Mouse (Mus musculus) spleen, postnatal 14 days (tissue): ENCODE measurements around the gene Nsmce4a.

ENCODE experiments used
- DNase-seq, 2 experiments: peaks; one replicate each; pipeline ENCODE4 v3.0.0; 2021 to 2022; ENCODE audit warnings: low spot score in 2 of 2

Gene Nsmce4a

DNA sequence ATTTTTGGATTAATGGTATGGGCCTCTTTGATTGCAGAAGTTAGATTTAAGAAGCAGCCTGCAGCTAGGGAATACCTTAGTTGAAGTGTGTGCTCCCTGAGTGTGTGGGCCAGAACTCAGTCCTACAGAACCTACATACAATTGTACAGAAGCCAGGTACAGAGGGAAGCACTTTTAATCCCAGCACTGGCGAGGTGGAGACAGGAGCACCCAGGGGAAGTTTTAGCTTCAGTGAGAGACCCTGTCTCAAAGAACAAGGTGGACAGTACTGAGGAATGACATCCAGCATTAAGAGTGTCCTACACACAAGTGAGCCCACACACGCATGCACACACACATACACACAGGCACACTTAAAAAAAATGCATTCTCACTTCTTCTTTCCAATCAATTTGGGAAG, 5.1 kb upstream of the Nsmce4a start:
- DNase-seq = no peak

DNA sequence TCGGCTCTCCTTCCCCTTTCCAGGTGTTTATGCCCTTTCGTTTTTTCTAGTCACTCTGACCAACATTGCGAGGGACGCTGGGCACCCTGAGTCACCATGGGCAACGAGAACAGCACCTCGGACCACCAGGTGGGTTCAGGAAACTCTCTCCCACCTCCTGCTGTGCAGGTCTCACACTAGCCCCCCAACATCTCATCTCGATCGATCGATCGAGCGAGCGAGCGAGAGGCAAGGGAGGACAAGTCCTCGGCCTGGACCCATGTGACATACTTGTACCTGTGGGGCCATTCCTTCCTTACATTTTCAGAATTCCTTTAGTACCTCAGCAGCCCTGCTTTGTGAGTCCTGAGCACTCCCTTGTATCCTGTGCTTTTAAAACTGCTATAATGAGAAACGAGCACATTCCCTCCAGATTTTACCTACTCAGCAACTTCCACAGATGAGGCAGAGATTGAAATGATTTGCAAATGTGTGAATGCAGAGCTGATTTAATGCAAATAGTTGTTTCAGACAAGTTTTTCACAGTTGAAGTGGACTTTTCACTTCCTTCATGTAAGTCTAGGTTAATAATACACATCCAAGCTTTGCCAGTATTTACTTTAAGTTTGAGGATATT, 4.6 kb upstream of the Nsmce4a start, which contains the start of gene Tacc2:
Tacc2 (plus strand) TSS at position 51 of the 616 bp plus-strand sequence.
- DNase-seq = no peak

DNA sequence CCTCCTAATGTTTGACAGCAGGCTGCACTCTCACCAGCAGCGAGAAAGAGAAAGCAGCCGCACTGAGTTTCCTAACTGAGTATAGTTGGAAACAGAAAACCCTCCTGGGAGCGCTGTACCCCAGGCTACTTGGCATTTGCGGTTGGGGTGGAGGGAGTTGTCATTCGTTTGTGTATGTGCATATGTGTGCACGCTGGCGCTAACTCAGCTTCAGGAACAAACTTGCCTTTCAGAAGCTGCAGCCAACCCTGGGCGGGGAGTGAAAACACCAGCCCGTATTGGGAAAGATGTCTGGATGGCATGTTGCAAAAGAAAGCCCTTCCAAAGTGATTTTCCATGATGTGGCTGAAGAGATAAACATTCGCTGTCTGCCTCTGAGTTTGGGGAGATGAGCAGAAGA, 4.1 kb upstream of the Nsmce4a start:
- no peak for DNase-seq

DNA sequence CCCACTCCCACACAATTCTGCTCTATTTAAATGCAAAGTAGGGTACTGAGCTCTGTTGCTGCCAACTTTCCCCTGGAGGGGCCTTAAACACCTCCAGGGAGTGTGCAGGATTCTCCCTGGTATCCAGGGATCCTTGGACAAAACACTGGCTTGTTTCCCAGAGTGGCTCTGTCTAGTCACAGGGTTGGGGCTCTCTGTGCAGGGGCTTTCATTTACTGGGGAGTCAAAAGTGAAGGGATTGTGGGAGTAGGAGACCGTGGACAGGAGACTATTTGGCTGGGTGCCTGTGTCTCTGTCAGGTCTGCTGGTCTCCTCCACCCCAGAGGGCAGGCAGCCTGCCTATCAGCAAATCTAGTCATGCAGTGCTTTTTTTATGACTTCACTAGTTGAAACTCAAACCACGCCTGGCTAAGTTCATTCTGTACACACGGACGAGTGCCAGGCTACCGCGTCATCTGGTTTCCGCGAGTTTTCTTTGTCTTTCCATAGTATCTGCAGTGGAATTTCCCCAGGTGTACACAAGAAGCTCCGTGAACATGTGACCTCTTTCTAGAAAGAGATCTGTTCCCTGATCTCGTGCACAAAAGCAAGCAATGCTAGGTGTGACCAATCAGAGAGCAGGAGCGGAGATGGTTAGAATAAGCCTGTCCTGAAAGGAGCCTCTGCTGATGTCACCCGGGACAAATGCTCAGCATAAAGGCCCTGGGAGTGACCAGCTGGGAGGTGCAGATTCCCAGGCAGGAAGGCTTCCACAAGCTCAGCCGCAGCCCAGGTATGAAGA, 1.5 kb upstream of the Nsmce4a start:
- DNase-seq = no peak

DNA sequence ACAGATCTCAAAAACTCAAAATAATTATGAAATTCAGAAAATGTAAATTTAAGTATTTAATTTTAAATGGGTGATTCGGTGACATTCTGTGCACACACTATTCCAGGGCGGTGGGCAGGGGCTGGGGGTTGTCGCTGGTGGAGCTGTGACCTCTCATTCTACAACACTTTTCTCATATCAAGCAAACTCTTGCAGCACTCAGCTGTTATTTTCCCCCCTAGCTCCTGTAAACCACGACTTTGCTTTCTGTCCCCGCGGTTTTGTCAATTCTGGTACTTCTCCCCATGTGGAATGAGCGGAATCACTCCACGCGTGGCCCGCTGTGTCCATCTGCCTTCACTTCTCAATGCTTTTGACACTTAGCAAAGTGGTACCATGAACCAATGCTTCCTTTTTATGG, 828 bp upstream of the Nsmce4a start:
- no peak for DNase-seq

DNA sequence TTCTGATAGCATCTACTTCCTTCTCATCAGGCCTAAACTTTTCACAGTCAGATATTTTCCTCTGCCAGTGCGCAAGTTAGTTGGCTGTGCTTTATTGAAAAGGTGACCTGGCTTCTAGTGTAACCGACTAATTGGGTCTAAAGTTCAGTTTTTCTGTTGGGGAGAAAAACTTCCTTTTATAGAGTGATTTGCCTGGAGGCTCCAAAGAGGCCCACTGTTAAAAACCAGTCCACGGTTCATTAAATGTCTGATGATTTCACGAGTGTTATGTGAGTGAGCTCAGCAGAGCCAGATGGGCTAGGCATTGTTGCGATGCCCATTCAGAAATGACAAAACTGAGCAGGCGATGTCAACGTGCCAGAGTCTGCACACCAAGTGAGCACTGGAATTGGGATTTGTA, 2.4 kb downstream of the Nsmce4a start:
- no peak for DNase-seq

DNA sequence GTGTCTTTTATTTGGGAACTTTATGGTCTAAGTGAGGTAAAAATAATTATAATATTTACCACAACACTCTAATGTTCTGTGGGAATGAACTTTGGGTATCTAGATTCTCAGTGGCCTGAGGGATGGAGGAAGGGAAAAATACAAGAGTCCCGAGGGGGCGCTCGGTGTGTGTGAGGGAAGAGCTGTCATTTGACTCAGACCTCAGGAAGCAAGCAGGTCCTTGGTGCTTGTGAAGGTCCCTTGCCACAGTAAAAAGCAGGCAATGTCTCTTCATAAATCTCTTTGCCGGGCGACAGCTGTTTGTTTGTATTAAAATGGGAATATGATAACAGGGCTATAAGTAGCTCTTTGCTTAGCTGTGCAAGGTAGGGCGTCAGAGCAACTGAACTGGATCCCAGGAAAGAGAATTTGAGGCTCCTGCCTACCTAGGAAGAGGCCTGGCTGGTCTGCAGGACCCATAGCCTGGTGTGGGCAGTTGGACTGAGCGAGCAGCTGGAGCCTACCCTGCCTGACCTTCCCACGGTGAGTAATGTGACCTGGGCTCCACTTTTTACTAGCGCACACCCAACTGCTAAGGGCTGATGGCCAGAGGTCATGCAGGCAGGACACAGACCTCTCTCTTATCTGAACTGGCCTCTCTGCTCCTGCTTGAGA, 4.0 kb downstream of the Nsmce4a start:
- no peak for DNase-seq

DNA sequence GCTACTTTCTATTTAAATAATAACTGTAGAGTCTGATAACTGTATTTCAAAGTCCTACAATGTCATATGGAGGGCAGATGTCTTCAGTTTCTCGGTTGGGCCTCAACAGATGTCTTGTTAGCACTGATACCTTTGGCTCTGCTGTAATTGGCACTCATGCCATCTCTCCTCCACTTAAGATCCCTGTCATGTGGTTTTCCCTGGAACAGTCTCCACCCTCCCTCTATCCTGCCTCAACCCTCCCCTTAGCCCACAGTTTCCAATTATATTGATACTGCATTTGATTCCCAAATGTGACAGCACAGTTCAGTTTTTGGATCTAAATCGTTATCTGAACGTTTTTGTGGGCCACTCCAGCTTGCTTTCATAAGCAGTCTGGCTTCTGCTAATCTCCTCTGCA, 8.3 kb downstream of the Nsmce4a start:
- no peak for DNase-seq

DNA sequence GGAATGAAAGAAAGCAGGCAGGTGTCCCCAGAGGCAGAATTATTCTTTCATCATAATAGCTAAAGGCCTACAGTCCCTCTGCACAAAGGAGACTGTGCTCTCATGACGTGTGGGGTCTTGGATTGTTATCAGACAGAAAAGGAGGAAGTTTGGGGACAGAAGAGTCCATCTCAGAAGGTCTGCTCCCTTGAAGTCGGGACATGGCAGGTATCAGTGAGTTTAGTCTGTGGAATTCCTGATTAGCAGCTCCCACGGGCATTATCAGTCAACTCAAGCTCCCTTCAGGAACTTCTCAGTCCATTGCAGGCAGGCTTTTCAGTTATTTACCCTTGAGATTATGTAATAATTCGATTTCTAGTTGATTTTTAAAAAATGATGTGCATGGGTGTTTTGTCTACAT, 9.0 kb downstream of the Nsmce4a start:
- no peak for DNase-seq

DNA sequence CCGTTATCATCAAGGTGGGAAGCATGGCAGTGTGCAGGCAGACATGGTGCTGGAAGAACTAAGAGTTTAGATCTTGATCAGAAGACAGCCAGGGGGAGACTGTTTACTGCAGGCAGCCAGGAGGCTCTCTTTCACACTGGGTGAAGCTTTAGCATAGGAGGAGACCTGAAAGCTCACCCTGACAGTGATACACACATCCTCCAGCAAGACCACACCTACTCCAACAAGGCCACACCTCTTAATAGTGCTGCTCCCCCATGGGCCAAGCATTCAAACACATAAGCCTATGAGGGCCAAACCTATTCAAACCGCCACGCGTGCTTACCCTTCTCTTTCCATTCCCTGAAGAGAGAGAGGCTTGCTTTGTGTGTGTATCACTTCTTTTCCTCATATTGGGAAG, 9.6 kb downstream of the Nsmce4a start:
- no peak for DNase-seq

DNA sequence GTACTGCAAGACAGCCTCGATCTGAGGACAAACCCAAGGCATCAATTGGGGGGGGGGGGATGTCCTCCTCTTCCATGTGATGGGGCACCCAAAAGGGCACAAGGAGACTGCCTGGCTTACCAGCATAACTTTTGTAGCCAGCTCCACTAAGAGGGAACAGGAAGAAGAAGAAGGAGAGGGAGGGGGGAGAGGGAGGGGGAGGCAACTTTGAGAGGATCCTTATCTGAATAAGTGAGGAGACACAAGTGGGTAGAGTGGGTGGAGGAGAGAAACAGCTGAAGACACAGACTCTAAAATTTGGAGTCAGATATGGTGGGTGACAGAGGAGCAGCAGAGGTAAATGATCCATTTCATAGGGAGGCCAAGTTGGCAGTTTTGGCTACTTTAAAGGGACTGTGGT, 12.0 kb downstream of the Nsmce4a start:
- DNase-seq = no peak

DNA sequence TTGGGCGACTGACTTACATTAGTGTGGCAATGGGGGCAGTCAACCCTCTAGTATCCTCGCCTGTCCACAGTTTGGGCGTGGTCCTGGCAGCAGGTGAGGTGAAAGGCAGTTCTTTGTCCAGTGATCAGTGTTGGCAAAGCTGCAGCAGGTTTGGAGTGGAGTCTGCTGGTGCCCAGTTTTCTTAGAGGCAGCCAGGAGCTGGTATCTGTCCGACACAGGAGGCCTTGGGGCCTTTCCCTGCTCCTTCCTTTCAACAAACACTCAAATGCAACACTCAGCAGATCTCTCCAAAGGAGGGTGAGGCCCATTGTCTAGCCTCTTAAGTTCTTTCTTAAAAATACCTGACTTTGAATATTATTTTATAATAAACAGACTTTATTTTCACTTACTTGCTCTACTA, 14.3 kb downstream of the Nsmce4a start:
- no peak for DNase-seq

DNA sequence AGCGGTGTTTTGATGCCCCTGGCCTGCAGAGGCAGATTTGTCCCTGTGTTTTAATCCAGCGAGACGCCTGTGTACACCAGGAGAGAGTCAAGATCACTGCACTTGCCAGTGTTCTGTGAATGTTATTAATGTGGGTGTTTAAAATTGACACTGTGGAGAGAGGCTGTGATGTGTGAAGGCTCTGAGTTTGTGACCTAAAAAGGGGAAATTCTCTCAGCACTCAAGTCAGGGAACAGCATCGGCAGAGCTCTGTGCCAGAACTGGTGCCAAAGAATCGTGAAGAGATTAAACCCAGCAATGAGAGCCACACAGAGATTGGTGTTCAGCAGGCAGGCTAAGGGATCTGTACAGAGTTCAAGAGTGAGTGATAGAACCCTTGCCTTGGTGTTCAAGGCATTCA, 17.3 kb downstream of the Nsmce4a start:
- no peak for DNase-seq

DNA sequence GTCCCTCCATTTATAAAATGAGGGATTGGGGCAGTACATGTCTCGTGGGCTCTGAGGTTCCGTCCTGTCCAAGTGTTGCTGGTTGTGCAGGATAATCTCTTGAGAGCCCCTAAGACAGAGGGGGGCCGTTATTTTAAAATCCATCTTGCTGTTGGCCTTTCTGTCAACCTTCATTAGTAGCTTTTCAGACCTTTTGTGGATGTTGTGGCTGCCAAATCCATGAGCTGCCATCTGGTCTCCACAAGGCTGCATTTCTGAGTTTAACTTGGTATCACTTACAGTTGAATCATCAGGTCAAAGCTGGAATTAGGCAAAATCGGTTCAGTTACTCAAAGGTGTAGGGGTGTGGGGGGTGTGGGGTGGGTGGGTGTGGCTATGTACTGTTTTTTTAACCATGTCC, 19.6 kb downstream of the Nsmce4a start:
- no peak for DNase-seq

DNA sequence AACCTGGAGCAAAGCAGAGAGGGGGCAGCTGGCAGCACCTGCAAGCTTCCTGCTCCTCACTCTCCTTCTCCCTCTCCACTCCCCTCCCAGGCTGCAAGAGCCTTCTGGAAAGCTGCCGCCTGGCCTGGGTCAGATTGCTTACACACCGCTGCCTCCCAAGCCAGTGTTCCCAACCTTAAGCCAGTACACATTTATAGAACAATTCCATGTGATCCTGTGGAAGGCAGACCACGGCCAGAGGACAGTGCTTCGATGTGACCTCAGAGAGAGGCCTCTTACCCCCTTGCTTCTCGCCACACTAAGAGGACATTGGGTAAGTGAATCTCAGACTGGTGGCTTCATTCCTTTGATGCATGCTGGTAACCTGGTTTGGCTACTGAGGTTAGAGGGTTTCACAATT, 20.1 kb downstream of the Nsmce4a start:
- no peak for DNase-seq

DNA sequence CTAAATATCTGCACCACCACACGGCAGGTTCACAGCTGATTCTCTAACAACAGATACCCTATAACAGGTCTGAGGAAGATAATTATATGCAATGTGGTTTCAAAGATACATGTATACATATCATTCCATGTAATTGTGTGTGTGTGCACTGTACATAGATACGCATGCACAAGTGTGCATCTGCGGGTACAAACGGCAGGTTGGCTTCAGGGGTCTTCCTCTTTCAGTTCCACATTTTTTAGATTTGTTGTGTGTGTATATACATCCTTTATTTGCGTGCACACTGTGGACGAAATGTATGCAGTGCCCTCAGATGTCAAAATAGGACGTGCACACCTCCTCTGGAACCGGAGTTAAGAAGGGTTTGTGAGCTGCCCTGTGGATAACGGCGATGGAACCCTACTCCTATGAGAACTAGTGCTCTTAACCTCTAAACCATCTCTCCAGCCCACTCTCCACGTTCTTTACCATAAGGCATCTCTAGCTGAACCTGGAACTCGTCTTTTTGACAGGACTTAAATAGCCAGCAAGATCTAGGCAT, 25.2 kb downstream of the Nsmce4a start:
- DNase-seq = no peak

DNA sequence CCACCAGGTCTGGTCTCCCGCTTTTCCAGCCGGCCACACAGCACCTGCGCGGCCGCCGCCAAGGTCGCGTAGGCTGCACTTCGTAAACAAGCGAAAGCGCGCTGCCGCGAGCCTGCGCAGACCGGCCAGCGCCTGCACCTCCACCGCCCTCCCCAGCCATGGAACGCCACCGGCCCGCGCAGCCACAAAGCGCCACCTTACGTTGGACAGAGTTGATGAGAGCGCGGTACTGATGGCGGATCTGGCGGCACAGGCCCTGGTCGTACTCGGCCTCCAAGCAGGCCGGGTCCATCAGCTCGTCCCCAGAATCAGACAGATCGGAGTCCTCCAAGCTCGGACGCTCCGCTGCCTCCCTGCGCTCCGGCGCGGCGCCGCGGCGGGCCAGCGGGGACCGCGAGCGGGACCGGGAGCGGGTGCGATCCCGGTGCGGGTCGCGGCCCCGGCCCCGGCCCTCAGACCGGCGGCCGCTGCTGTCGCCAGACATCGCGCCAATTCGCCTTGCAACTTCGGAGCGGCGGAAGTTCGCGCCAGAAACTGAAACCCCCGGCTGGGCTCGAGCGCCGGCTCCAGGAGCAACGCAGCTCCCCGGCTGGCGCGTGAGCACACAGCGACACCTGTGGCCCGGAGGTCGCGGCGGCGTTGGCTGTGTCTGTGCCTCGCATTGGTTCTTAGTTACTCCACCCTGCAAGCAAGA, 26.0 kb downstream of the Nsmce4a start:
- DNase-seq = peak; percentile 87 to 93

DNA sequence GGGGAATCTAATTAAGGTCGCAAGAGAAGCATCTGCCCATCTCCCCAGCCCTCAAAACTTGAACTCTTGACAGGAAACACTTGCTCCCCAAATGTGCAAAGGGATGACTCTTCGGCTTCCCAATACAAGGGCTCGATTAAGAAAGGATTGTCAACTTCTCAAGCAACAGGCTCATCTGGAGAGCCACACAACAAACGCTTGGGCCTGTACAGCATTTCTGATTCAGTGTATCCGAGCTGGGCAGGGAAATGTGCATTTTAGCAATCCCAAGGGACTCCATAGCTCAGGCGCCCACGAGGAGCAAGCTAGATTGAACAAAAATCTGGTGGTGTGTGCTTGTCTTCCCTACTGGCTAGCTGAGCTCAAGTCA, 26.5 kb downstream of the Nsmce4a start:
- no peak for DNase-seq

DNA sequence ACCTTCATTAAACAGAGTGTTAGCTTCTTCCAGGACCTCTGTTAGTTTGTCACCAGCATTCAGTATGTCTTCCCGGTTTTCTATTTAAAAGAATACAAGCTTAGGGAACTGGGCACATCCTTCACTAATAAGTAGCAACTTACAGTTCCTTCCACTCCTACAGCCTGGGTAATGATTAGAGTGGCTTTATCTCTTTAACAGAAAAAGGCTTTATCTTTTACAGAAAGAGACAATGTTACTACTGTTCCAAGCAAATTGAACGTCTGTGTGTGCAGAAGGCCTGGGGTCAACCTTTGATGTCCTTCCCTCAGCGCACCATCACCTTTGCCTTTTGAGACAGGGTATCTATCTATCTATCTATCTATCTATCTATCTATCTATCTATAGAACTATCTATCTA, 27.0 kb downstream of the Nsmce4a start:
- DNase-seq = no peak

DNA sequence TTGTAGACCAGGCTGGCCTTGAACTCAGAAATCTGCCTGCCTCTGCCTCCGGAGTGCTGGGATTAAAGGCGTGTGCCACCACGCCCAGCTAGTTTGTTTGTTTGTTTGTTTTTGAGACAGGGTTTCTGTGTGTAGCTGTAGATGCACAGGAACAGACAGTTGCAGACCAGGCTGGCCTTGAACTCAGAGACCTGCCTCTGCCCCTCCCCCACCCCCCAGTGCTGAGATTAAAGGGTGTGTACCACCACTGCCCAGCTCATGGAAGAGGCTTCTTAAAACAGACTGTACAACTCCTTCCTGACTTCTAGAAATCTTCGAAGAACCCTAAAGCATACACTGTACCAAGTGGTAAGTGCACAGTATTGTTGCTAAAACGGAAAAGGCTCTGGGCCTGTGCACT, 27.5 kb downstream of the Nsmce4a start:
- no peak for DNase-seq

DNA sequence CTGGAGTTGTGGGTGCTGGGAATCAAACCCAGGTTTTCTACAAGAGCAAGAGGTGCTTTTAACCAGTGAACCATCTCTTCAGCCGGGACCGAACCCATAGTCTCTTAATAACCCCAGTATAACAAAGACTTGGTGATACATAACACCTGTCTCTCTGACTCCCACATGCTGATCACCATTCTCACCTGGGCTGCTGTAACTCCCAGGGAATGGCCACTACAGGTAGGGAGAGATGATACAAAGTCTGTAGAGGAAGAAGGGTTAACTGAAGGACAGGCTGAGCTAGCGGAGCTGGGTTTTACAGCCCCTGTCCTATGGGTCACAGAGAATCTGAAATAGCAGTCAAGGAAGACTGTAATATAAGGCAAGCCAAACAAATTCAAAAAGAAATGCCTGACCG, 29.7 kb downstream of the Nsmce4a start:
- DNase-seq = no peak

DNA sequence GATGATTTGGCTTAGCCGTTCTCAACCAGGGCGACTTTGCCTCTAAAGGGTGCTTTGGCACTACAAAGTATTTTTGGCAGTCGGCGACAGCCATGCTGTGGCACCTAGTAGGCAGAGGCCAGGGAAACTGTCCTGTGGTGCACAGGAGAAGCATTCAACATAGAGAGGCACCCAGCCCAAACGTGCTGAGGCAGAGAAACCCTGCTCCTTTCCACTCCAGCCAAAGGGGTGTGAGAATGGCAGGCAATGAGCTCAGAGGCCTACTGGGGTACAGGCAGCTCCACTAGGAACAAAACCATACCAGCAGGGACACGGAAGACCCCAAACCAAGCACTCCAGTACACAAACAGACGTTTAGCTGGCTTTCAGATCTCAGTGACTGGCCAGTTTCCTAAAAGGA, 32.7 kb downstream of the Nsmce4a start:
- no peak for DNase-seq
